Mouse (Mus musculus) bone marrow macrophage, adult 2 months (primary cell): ENCODE measurements around the gene Sptssb.

Experiments
- CTCF ChIP-seq: IDR thresholded peaks from 2 replicates; pipeline ENCODE4 v1.5.1; 2012; ENCODE audit warnings: low read depth, mild to moderate bottlenecking, low read length, moderate library complexity
- POLR2A ChIP-seq: IDR thresholded peaks from 2 replicates; pipeline ENCODE4 v1.6.1; 2012; ENCODE audit warnings: mild to moderate bottlenecking, low read depth, low read length, borderline replicate concordance

DNA sequence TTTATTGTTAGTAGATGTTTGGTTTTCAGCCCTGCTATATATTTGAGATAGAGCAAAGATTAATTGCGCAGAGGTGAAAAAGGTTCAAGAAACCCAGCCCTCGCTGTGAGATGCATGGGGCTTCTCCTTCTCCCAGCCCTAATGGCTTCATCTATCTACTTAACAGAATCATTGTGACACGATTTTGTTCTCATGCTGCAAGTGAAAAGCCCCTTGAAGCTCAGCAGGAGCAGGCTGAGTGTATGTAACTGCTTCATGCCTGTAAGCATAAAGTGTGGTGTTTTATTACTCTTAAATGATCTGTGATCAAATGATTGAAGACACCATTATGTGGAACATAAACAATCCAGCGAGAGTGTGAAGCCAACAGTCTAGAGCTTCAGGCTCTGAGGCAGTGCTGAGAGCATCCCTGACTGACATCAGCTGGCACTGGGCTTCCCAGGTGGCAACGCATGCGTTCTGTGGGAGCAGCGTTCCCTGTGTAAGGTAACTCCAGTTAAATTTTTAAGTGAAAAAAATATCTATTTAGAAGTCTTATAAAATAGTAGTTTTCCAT lies 58.8 kb downstream of the Sptssb start:
- TF ChIP-seq CTCF (no peak), POLR2A (no peak)
